Mouse (Mus musculus) olfactory bulb, adult 2 months (tissue): ENCODE measurements around the gene Togaram2. TPM values are rescaled to one million over a fixed set of nuclear protein-coding genes. Genes with fewer than 3 reads are reported as not detected.
A peak's percentile ranks its signal among the peaks of the same experiment; 100 is the strongest.

Experiments used
- H3K27ac ChIP-seq: fragments of 200-500 bp; 2 replicates; pipeline ENCODE4 v1.5.1; 2012; ENCODE audit warnings: low read depth, low read length; ENCODE audit not compliant: insufficient read depth
- H3K4me1 ChIP-seq: fragments of 200-500 bp; 2 replicates; pipeline ENCODE4 v1.6.1; 2012; ENCODE audit warnings: low read length; ENCODE audit not compliant: control insufficient read depth, insufficient read depth
- H3K4me3 ChIP-seq: fragments of 200-500 bp; 2 replicates; pipeline ENCODE4 v1.5.1; 2012; ENCODE audit warnings: mild to moderate bottlenecking, low read depth, low read length, moderate library complexity; ENCODE audit not compliant: insufficient read depth
- CTCF ChIP-seq: fragments of 200-500 bp; IDR thresholded peaks from 2 replicates; pipeline ENCODE4 v1.5.1; 2012; ENCODE audit warnings: low read depth, mild to moderate bottlenecking, low read length, moderate library complexity; ENCODE audit not compliant: insufficient read depth
- POLR2A ChIP-seq: fragments of 200-500 bp; IDR thresholded peaks from 2 replicates; pipeline ENCODE4 v1.6.1; 2012; ENCODE audit warnings: mild to moderate bottlenecking, low read depth, low read length, moderate library complexity; ENCODE audit not compliant: insufficient read depth
- WGBS: fragments of 180-500 bp; shearing (Covaris S2); methylation state at CpG from one replicate; pipeline ENCODE4 v1.1.7; 2018; 5-methylcytosine and 5-hydroxymethylcytosine counted together
- polyA plus RNA-seq: library from polyadenylated mRNA; stranded (reverse); fragments of >200 nt; gene quantifications from 2 replicates; pipeline ENCODE4 v1.2.4, GENCODE M21; 2012; ENCODE audit warnings: low replicate concordance; ENCODE audit not compliant: missing spikeins, insufficient read depth, insufficient read length

Togaram2 gene
- polyA plus RNA-seq, 1 experiment, result not detected

DNA sequence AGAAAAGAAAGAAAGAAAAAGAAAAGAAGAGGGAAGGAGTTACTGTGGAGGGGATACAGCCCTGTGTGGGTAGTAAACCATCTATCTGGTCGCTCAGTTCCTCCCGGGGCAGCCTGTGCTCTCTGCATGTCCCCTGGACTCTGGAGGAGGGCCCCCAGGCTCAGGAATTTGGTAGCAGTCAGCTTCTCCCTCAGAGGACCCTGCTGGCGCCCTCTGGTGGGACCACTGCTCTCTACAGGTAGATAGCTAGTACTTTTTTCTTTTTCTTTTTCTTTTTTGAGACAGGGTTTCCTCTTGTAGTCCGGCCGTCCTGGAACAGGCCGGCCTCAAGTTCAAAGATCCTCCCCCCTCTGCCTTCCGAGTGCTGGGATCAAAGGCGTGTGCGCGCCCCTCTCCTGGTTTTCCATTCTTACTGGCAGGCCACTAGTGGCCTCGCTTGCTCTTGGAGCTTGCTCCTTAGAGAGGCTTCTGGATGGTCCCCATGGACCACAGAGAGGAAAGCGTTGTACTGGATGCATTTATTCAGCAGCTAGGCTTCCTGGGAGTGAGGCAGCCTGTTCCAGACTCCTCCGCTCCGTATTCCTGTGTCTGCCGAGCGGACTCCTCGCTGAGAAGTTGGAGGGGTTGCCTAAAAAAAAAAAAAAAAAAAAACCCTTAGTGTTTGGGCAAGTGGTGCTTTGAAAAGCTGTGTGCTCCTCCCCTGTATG, 1.1 kb upstream of the Togaram2 start:
- Histone ChIP-seq H3K4me3 (no peak overlapping the region), H3K27ac (no peak overlapping the region), H3K4me1 (peaks cover 21% of the 10 kb centered on the region)
- 0 out of 2 replicates have a peak, but pooled peaks have one; percentile 33 for TF ChIP-seq CTCF
- TF ChIP-seq POLR2A, result no peak
- WGBS, result 57% methylated on average over 17 of the region's 17 CpGs

GRCm38 (mm10) chr17:71673936-71674335, 875 bp downstream of the Togaram2 start:
- TF ChIP-seq POLR2A (no peak), CTCF (no peak)
- H3K4me3 ChIP-seq, result no peak overlapping the region
- H3K4me1 ChIP-seq, result peaks cover 27% of the 10 kb centered on the region
- 58% methylated on average over 9 of the region's 9 CpGs for WGBS
- no peak overlapping the region for H3K27ac ChIP-seq

DNA sequence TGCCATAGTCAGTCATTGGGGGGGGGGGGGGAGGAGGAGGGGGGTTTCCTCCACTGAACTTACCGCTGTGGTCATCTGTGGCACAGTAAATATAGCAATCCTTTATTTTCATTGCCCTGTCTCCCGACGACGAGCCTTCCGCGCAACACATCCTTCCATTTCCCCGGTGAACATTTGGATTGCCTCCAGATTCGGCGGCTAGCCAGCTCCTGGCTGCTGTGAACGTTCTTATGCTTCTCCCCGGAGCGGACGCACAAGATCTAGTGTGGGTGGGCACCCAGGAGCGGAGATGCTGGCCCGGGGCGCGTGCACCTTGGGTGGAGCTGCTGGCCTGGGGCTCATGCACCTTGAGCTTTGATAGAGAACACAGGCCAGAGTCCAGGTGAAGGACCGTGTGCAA, 1.8 kb downstream of the Togaram2 start:
- Histone ChIP-seq H3K27ac (no peak overlapping the region), H3K4me1 (peaks cover 28% of the 10 kb centered on the region), H3K4me3 (peak overlapping the region; percentile 16)
- 49% methylated on average over 18 of the region's 18 CpGs for WGBS
- TF ChIP-seq POLR2A (no peak), CTCF (no peak)

- TF ChIP-seq POLR2A (no peak), CTCF (no peak)
- Histone ChIP-seq H3K4me3 (no peak overlapping the region), H3K4me1 (peaks cover 15% of the 10 kb centered on the region), H3K27ac (no peak overlapping the region)
- 94% methylated on average over 14 of the region's 14 CpGs for WGBS
These were observed 8.6 kb downstream of the Togaram2 start for GRCm38 (mm10) chr17:71681666-71682065.

DNA sequence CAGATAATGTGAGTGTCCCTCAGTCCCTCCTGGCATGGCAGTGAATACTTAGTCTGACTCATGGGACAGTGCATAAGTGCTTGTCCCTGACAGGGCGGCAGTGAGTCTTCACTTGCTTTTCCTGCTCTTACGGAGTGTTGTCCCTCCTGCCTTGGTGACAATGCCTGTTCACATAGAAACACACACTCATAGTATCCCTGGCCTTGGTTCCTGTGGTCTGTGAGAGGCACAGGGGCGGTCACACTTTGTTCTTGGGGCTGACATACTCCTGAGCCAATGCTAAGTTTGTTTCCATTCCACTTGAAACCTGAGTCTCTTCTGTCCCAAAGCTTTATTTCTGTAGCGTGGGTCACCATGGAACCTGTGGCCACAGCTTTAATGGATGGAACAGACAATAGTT, 9.3 kb downstream of the Togaram2 start:
- 97% methylated on average over 4 of the region's 4 CpGs for WGBS
- Histone ChIP-seq H3K4me3 (no peak overlapping the region), H3K27ac (no peak overlapping the region), H3K4me1 (peaks cover 15% of the 10 kb centered on the region)
- TF ChIP-seq CTCF, result no peak
- no peak for TF ChIP-seq POLR2A

DNA sequence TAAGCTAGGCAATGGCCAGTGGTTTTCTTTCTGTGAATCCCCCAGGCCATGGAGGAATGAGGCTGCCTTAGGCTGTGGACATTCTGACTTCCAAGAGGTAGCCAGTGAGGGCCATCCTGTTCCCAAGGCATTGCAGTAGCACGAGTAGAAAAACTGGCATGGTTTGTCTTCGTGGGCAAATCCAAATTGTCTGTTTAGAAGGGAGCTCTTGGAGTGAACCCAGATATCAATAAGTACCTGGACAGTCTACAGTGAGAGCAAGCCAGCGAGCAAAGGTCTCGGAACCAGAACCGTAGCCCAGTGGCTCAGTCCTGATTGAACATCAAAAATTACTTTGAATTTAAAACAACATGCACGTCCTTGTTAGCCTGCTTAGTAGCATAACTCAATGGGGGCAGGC, 10.2 kb downstream of the Togaram2 start:
- Histone ChIP-seq H3K27ac (no peak overlapping the region), H3K4me3 (no peak overlapping the region), H3K4me1 (peaks cover 12% of the 10 kb centered on the region)
- 94% methylated on average over 6 of the region's 6 CpGs for WGBS
- TF ChIP-seq POLR2A, result no peak
- TF ChIP-seq CTCF, result no peak

GRCm38 (mm10) chr17:71684103-71684608, 11.1 kb downstream of the Togaram2 start:
- H3K4me1 ChIP-seq, result peaks cover 9% of the 10 kb centered on the region
- H3K4me3 ChIP-seq, result no peak overlapping the region
- H3K27ac ChIP-seq, result no peak overlapping the region
- WGBS, result 52% methylated on average over 5 of the region's 5 CpGs
- TF ChIP-seq CTCF, result no peak
- no peak for TF ChIP-seq POLR2A

GRCm38 (mm10) chr17:71687436-71687835, 14.4 kb downstream of the Togaram2 start:
- TF ChIP-seq POLR2A (no peak), CTCF (no peak)
- Histone ChIP-seq H3K4me1 (peaks cover 31% of the 10 kb centered on the region), H3K4me3 (no peak overlapping the region), H3K27ac (no peak overlapping the region)
- 86% methylated on average over 9 of the region's 9 CpGs for WGBS

DNA sequence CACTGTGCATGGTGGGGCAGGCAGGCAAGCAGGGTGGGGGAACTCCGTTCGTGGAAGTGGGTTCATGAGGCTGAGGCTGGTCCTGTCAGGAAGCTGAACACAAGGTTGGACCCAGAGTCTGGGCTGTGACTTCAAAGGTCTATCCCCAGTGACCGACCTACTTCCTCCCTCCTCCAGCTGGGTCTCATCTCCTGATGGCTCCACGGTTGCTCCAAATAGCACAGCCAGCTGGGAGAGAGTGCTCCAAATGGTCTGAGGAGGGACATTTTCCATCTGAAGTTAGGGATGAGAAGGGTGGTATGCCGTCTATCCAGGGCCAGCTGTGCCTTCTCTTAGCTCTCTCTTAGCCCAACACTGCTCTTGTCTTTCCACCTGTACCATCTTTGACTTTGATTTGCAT, 16.8 kb downstream of the Togaram2 start:
- 61% methylated on average over 5 of the region's 5 CpGs for WGBS
- H3K4me3 ChIP-seq, result no peak overlapping the region

GRCm38 (mm10) chr17:71691361-71691875, 18.4 kb downstream of the Togaram2 start:
- Histone ChIP-seq H3K4me3 (no peak overlapping the region), H3K27ac (peak overlapping the region; percentile 81), H3K4me1 (peaks cover 50% of the 10 kb centered on the region)
- TF ChIP-seq CTCF (no peak), POLR2A (no peak)
- 35% methylated on average over 11 of the region's 11 CpGs for WGBS

More for the DNA sequence above, 16.8 kb downstream of the Togaram2 start:
- TF ChIP-seq POLR2A, result no peak
- no peak for TF ChIP-seq CTCF
- Histone ChIP-seq H3K4me1 (peaks cover 38% of the 10 kb centered on the region), H3K27ac (peak overlapping the region; percentile 81)
